Mouse (Mus musculus) ovary, postnatal 10 days (tissue): ENCODE data around the gene S100pbp.

Experiments used
- DNase-seq: peaks from one replicate; pipeline ENCODE4 v3.0.0; 2022; ENCODE audit warnings: low spot score

Gene S100pbp

GRCm38 (mm10) chr4:129147552-129148103 is 41.9 kb downstream of the S100pbp start:
- DNase-seq: no peak

GRCm38 (mm10) chr4:129146392-129146791 is 43.1 kb downstream of the S100pbp start:
- DNase-seq: no peak

GRCm38 (mm10) chr4:129145943-129146342 is 43.6 kb downstream of the S100pbp start:
- DNase-seq: no peak

DNA sequence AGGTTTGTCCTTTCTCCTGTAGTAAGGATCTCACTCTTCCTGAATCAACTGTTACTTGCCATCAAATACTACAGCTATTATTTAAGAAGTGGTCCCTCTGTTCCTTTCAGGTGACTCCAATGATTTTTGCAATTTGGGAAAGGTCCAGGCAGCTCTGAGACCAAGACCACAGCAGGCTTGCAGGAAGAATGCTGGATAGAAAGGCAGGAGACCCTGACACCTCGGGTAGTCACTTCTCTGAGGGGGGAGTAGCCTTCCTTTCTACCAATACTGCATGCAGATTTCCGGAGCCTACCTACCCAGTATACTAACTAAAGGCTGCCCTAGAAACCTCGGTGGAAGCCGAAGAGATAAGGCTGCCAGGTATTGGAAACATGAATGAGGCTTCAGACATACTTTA is 44.1 kb downstream of the S100pbp start:
- no peak for DNase-seq

- no peak for DNase-seq
These were observed 44.8 kb downstream of the S100pbp start for GRCm38 (mm10) chr4:129144401-129145367.

DNA sequence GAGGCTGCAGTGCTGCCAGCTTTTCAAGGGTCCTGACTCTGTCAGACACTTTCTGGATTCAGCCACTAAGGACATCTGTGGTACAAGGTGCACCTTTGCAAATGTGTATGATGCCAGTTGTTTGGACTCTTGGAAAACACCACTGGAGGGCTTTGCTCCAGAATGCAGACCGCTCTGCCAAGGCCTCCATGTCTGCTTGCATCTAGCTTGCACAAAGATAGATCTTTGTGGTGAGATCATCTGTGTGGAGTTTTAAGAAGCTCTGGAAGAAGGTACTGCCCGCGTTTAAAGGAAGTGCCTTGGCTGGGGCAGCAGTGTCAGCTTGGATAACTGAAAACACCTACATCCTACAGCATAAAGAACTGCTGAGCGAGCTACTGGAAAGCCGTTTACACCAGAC is 46.0 kb downstream of the S100pbp start:
- DNase-seq: no peak

DNA sequence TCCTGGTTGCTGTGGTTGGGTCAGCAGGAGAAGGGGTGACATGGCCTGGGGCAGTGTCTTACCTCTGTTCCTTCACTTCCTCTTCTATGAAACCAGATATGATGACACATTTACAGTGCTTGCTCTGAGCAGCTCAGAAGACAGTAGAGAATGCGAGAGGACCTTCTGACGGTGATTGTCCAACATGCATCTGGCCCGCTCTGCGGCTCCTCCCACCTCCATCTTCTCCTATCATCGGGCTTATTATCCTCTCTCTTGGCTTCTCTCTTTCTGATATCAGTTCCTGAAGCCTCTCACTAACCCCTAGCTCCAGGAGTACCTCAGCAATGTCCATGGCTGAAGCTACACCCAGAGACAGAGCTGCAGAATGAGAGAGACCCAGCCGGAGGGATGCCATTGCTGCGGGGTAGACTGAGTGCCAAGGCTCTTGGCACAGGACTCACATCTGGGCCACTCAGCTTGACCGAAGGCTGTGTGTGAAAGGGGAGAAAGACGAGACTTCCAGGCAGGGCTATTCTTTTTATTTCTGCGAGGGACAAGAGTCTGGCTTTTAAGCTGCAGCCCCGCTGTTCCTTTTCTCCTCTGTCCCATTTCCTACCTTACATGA is 47.0 kb downstream of the S100pbp start:
- DNase-seq: no peak

DNA sequence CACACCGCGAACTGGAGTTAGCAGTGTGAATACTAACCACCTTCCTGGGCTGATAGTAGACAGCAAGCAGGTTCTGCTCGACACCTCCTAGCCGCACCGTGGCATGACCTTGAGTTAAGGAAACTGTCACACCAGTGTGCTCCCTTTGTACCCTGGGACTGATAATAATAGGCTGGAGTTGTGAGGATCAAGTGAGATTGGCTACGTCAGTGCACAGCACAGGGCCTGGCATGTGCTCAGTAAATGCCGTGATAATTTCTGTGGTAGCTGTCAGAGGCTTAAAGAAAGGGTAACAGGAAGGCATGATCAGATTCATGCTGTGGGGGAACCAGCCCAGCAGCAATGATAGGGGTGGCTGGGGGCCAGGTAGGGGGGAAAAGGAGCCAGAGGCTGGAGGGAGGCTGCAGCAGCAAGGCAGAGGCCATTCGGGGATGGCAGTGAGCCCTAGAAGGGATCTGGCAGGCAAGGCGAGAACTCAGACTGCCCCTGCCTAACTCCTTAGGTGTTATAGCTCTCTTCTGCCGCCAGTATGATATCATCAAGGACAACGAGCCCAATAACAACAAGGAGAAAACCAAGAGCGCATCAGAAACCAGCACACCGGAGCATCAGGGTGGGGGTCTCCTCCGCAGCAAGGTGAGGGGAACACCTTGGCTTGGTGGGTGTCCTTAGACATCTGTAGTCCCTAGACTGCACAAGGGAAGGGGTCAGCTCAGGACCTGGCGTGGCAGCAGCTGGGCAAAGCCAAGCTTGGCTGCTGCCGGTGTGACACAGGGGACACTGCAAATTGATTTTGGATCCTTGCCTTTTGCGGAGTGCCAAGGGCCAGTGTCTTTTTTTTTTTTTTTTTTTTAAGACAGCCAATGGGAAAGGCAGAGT is 47.7 kb downstream of the S100pbp start:
- no peak for DNase-seq

GRCm38 (mm10) chr4:129140808-129141207 is 48.7 kb downstream of the S100pbp start:
- no peak for DNase-seq

GRCm38 (mm10) chr4:129139642-129140041 is 49.9 kb downstream of the S100pbp start:
- no peak for DNase-seq

DNA sequence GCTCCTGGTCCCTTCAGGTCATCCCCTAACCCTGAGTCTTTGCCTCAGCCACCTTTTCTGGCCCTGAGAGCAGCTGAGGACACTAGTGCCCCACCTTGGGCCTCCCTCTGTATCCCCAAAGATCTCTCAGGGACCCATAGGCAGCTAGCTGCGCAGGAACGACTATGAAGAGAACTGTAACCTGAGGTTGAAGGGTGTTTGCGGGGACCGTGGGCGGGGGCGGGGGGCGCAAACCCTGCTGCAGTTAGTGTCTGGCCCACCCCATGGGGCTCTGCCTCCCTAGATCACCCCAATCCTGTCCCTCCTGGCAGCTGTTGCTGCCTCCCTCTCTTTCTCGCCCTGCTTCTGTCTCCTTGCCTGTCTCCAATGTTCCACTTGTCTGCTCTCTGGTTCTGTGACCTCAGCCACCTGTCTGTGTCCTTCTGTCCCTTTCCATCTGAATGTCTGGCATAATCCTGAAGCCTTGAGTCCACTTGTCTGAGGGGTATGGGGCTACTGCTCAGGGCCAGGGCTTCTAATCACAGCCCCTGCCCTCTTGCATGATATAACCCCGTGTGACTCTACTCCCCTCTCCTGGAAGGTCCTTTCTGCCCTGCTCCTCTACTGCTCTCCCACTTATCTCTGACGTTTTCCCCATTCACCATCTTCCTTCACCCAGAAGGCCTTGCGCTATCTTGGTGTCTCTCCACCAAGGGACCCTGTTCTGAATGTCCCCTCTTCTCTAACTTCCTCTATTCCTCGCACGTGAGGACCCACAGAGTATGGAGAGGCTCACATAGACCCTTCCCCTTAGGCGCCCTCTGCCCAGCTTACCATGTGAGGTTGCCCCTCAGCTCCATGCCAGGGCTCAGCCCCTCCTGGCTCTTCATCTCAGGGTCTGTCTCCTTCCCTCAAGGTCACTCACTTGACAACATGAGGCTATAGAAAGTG is 51.9 kb downstream of the S100pbp start:
- DNase-seq: no peak

DNA sequence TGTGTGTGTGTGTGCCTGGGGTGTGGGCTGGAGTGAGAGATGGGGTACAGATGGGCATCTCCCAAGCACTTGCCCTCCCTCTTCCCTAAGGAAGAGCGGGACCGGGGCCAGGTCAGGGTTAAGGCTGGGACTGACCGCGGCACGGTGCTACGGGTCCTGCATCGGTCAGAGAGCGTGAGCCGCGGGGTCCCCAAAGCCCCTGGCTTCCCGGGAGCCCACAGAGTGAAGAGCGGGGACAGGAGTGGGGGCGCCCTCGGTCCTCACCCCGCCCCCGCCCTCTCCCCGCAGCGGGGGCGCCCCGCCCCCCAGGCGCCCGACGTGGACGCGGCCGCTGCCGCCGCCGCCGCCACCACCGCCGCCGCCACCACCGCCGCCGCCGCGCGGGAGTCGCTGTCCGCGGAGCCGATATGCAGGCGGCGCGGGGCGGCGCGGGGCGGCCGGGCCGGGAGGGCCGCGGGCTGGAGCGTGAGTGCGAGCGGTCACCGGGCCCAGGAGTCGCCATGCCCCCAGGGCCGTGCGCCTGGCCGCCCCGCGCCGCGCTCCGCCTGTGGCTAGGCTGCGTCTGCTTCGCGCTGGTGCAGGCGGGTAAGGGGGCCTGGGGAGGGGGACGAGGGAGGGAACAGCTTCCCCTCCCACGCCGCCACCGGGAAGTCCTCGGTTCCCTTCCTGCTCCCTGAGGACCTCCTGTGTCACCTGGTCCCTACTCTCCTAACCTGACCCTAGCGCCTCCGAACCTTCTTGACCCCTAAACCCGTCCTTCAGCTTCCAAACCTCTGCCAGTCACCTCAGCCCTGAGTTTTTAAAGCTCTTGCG is 52.7 kb downstream of the S100pbp start, which contains the start of gene Fndc5:
Gene Fndc5 (plus strand): TSS at position 421 of the 813 bp plus-strand sequence.
- no peak for DNase-seq

DNA sequence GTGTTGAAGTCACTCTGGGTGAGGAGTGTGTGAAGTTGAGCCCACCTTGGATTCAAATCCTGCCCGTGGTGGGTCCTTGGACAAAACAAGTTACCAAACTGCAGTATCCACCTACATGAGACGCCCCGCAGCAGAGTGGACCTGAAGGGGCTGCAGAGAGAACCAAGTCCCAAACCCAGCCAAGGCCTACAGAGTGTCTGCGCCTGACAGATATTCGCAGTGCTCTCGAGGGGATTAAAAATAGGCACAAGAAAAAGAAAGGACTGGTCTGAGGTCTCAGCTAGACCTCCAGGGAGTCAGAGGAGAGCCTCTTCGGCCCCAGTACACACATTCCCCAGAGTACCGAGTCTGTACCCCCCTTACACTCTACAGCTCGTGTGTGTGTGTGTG is 53.3 kb downstream of the S100pbp start:
- DNase-seq: no peak

DNA sequence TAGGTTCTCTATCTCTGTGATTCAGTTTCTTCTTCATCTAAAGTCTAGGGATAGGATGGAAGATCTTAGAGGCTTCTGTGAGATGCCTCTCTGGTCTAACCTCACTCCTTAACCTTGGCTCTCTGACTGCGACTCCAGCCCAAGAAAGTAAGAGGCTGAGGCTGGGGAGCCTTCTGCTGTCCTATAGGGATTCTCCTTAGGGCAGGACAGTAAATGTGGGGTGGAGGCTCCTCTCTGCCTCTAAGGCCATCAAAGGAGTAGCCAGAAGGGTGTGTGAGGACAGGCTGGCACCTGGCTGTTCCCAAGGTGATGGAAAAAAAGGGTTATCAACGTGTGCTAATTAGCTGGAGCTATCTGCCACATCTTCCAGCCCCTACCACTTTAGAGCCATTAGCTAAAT is 53.9 kb downstream of the S100pbp start:
- no peak for DNase-seq

DNA sequence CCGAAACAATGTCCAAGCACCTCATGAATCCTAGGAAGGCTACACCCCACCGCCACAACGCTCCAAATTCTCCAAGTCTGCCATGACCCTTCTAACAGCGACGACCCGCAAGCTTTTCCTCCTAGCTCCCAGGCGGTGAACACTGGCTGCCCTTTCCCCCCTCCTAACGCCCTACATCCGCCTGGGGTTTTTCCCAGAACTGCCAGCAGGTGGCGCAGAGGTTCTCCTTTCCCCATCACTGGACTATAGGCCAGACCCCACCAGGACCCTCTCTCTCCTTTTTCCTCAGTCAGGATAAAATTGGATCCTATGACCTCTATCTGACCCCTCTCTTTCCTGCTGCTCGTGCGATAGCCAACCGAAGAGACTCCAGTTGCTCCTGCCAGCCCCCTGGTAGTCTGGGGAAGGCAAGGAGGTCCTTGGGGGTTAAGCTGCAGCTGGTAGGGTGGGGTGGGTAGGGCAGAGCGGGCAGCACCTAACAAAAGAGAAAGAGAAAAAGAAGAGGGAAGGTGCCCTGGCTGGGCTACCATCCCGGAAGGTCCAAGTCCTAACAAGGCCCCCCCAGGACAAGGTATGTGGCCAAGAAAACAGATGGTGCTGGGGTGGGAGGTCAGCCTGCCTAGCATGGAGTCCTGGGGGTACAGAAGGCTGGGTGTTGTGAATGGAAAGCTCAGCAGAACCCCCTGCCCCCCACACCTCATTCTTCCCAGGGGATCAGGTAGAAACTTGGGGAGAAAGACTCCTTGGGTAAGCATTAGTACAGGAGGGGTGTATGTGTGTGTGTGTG is 54.5 kb downstream of the S100pbp start:
- DNase-seq: no peak

- no peak for DNase-seq
These were observed 58.7 kb downstream of the S100pbp start for GRCm38 (mm10) chr4:129130755-129131303.

DNA sequence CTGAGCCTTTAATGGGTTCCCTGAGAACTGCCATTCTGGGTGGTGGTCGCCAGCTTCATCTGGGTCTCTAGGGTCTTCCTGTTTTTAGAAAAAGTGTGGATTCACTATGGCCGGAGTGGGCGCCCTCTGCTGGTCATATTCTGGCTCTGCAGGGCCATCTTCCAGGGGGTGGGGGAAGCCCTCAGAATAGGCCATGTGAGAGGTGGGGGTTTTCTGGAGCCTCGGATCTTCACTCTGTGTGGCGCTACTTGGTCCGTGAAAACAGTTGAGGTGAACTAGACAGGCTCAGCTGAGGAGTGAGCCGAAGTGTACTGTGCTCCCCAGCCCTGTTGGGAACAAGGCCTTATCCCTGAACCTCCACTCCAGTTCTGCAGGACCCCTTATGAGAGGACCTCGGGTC is 59.4 kb downstream of the S100pbp start:
- DNase-seq: no peak

DNA sequence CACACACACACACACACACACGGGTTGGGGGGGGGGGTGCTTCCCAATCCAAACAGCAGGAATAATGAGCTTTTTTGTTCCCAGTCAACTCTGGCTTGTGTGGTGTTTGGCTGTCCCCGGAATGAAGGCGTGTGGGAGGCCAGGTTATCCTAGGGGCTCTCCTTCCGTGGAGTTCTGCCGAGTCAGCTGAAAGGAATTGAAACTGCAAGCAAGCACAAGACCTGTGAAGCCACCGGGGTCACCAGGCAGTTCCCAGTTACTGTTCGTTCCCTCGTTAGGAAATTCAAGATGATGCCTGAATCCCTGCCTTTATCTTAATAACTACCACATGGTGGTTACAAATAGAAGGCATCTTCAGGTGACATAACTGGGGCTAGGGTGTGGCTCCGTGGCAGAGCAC is 60.1 kb downstream of the S100pbp start:
- DNase-seq: no peak
